Mouse (Mus musculus): ENCODE data around the gene Fkbp10.

DNA sequence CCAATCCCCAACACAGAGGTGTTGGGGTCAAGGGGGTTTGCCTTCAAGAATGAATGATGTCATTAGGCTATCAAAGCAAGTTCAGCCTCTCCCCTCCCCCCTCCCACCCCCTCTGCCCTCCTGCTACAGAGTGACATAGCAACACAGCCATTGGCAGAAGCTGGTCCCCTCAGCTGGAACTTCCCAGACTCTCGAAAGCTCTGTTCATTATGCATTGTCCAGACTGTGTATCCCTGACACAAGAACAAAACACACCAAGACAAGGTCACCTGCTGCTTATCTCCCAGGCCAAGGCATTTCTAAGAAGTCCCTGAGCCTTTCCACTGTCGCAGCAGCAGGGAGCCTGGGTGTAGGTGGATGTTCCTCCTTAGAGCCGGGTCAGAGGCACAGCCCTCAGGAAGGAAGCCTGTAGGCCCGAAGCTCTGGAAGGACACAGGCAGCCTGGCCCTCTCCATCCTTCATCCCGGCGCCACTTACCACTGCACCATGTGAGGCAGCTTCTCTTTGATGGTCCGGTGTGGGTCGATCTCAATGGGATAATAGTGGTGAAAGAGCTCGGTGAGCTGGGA is 20.3 kb downstream of the Fkbp10 start:
- no peak for TF ChIP-seq CTCF (IDR thresholded peaks at IDR 0.05; ENCODE audit: low read depth)
- TF ChIP-seq EP300 (IDR thresholded peaks at IDR 0.05; ENCODE audit: low read depth) = no peak

All from heart, postnatal 0 days (tissue).